Mouse (Mus musculus) ES-Bruce4 (cell line): Measurements from ENCODE around the gene Slc25a36.

ENCODE experiments used
- EP300 ChIP-seq: IDR thresholded peaks from 2 replicates; pipeline ENCODE4 v1.6.1; 2011; ENCODE audit warnings: low read depth, low read length; ENCODE audit not compliant: insufficient read depth
- POLR2A ChIP-seq: IDR thresholded peaks from one replicate; pipeline ENCODE4 v1.8.1; 2011; ENCODE audit warnings: low read length; ENCODE audit not compliant: insufficient read depth

GRCm38 (mm10) chr9:97153006-97153405, 42.0 kb upstream of the Slc25a36 start:
- TF ChIP-seq EP300 (no peak), POLR2A (no peak)
